Mouse (Mus musculus) retina, embryonic 14.5 days (tissue): ENCODE measurements at regions not wholly inside any gene's neighbourhood (a gene's known extent, or its start where the extent isn't known, plus 50 kb on each side); places are given as distances from the start of the nearest gene placed in this dataset.

Source experiments
- DNase-seq: peaks from one replicate; pipeline ENCODE4 v3.0.0-alpha.2; 2015; ENCODE audit warnings: low spot score

GRCm38 (mm10) chr12:50158143-50158542, 490.8 kb downstream of the Prkd1 start:
- DNase-seq = peak; percentile 5

GRCm38 (mm10) chr12:50187332-50187731, 461.6 kb downstream of the Prkd1 start:
- no peak for DNase-seq

GRCm38 (mm10) chr12:50190892-50191539, 457.9 kb downstream of the Prkd1 start:
- DNase-seq = no peak

- no peak for DNase-seq
These were observed 456.9 kb downstream of the Prkd1 start for GRCm38 (mm10) chr12:50191733-50192612.

GRCm38 (mm10) chr12:50193501-50193900, 455.4 kb downstream of the Prkd1 start:
- no peak for DNase-seq

GRCm38 (mm10) chr12:50194714-50195113, 454.2 kb downstream of the Prkd1 start:
- DNase-seq = peak; percentile 59

- DNase-seq = no peak
These were observed 452.6 kb downstream of the Prkd1 start for GRCm38 (mm10) chr12:50196339-50196738.

GRCm38 (mm10) chr12:50241139-50241538, 407.8 kb downstream of the Prkd1 start:
- no peak for DNase-seq

- no peak for DNase-seq
These were observed 390.0 kb downstream of the Prkd1 start for GRCm38 (mm10) chr12:50258901-50259300.

GRCm38 (mm10) chr12:50261072-50261471, 387.8 kb downstream of the Prkd1 start:
- DNase-seq = no peak

- no peak for DNase-seq
These were observed 375.5 kb downstream of the Prkd1 start for GRCm38 (mm10) chr12:50273239-50273880.

GRCm38 (mm10) chr12:50281615-50282014, 367.3 kb downstream of the Prkd1 start:
- peak; percentile 14 for DNase-seq
